Mouse (Mus musculus) layer of hippocampus, adult 18-20 months (tissue): ENCODE data around the gene Hcls1. TPM values are rescaled to one million over a fixed set of nuclear protein-coding genes. Genes with fewer than 3 reads are reported as not detected.

Experiments used
- DNase-seq, 2 experiments: peaks; one replicate each; pipeline ENCODE4 v3.0.0; 2022; ENCODE audit warnings: low spot score in 2 of 2
- total RNA-seq, 2 experiments: library from RNA; stranded (reverse); gene quantifications; 2 replicates each; pipeline ENCODE4 v1.2.3; 2021

The Hcls1 gene
- total RNA-seq, 2 experiments from 2014 or later = 3.4 to 4.9 TPM

DNA sequence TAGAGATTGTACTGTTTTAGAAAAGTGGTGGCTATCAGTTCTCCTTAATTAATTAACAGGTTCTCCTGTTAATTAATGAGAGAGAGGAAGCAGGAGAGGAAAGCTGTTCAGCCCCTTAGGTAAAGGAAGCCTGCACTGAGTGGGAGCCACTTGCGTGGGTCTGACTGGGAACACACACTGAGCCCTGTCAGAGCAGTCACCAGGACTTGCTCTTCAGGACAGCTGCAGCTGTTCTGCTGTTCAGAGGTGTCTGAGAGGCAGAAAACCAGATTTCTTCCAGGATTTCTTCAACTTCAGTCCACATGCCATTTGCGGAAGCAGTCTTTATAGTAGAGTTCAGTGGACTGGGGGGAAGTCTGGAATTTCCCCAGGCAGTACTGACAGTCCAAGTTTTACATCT lies 52.6 kb downstream of the Hcls1 start:
- no peak for DNase-seq

DNA sequence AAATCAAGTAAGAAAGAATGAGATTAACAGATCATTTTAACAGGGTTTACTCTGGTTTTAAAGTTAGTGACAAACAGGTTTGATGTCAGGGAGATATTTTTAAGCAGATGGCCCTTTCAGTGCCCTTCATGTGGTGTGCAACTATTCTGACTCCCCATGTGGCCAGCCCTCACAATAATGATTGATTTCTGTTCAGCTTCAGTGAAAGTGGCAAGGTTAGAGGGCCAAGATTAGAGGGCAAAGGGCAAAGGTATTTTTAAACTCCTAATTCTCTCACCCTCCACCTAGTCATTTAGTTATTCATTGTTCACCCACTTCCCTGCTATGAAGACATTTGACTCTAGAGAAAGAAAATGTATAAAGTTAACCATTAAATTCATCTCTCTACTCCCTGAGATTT lies 53.3 kb downstream of the Hcls1 start:
- no peak for DNase-seq

DNA sequence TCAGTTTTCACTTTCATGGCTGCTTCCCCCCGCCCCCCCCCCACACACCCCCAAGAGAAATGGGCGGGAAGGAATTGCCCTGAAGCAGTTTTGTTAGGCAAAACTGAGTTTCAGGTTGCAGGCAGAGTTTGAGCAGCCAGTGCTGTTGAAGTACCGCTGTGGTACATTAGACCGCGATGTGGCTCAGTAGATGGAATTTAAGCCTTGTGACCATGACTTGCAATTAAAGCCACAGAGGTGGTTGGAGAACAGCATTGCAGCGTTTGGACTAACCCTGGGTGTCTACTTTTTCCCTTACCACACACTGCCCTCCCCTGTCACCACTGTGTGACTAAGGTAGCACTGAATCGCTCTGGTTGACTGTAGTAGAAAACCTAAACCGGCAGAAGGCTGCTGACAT lies 54.7 kb downstream of the Hcls1 start:
- DNase-seq = no peak

DNA sequence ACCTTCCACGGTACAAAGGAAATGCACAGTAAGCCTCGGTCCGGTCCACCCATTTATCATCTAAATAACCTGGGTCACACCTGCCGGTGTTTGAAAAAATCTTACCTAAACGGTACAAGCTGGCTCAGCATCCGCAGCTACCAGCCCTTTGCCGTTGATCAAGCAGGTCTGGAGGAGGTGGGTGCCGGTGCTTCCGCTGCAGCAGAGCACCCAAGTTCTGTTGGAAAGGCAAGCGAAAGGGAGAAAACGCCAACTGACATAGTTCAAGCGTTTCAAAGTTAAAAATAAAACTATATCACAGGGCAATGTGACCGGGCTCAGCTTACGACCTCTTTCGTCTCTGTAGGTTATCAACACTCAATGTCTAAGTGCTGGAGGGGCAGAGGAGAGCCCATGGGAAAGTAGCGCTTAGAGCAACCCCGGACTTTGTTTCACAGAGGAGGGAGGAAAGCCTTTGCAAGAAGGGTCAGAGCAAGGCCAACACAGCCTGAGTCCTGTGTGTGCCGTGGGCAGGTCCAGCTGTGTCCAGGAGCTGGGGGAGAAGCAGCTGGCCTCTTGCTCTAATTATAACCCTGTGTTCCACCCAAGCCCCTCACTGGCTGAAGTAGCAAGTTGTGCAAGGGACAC lies 55.3 kb downstream of the Hcls1 start, which contains the start of gene Fbxo40:
Gene Fbxo40 (minus strand): TSS at position 469 of the 627 bp plus-strand sequence.
- no peak for DNase-seq

DNA sequence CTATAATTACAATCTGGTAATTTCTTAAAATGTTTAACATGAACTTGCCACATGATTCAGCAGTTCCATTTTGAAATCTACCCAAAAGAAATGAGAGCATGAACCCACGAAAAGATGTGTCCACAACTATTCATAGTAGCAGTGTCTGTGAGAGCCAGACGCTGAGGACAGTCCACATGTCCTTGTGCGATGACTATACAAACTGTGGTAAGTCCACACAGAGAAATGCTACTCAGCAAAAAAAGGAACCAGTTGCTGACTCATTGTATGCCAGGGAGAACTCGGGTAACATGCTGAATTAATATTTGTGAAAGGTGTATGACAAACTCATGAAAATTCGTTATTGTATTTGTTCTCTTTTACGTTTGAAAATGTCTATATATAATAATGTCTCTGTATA lies 62.9 kb downstream of the Hcls1 start:
- DNase-seq = no peak

DNA sequence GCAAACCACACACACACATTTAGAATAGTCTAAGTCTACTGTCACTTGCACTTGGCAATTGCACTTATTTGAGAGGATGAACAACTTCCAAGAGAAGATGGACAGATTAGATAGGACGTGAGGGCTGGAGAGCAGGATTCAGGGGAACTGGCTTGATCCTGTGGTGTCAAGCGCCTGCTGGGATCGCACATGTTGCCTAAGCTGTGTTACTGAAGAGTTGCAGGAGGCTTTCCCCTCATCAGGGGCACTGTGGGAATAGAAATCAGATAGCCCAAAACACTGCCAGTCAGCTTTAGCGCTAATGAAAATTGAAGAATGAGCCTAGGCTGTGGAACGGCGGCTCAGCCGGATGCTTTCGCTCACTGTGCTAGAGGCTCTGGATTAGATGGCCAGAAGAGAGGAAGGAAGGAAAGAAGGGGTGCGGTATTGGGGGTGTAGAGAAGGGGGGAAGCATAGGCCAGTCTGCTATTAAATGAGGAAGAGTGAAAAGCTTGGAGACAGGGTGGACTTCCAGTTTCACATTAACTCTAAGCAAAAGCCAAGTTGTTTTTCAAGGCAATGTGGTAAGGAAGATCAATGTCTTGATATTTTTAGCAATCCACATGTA lies 64.7 kb downstream of the Hcls1 start:
- no peak for DNase-seq

DNA sequence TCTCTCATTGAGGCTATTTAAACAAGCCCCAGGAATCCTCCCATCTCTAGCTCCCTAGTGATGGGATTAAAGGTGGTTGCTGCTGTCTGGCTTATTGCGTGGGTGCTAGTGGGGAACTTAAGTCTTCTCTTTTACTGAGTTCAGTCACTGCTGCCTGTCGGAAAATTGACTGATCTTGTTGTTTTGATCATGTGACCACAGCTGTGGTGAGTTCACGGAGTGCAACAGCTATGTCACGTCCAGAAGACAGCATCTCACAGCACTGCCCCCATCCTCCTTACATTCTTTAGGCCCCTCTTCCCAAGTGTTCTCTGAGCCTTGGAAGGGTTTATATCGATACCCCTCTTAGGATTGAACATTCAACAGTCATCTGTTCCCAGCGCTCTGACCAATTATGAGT lies 74.5 kb downstream of the Hcls1 start:
- DNase-seq = no peak

DNA sequence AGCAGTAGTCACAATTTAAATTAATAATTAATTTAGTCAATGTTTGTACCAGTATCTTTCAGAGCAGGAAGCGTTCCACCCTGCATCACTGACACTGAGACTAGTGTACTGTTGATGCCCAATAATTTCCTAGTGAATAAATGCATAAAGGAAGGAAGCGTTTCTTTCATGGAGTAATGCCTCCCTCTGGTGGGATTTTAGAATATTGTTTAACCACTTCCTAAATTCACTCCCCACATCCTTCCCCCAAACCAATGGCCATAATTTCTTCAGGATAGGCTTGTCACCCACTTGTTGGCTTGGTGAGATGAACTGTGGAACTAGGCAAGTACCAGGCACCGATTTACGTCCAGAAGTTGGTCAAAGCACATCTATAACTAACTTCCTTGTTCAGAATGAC lies 75.6 kb downstream of the Hcls1 start:
- DNase-seq = peak in 1 of 2 experiments; percentile 63

DNA sequence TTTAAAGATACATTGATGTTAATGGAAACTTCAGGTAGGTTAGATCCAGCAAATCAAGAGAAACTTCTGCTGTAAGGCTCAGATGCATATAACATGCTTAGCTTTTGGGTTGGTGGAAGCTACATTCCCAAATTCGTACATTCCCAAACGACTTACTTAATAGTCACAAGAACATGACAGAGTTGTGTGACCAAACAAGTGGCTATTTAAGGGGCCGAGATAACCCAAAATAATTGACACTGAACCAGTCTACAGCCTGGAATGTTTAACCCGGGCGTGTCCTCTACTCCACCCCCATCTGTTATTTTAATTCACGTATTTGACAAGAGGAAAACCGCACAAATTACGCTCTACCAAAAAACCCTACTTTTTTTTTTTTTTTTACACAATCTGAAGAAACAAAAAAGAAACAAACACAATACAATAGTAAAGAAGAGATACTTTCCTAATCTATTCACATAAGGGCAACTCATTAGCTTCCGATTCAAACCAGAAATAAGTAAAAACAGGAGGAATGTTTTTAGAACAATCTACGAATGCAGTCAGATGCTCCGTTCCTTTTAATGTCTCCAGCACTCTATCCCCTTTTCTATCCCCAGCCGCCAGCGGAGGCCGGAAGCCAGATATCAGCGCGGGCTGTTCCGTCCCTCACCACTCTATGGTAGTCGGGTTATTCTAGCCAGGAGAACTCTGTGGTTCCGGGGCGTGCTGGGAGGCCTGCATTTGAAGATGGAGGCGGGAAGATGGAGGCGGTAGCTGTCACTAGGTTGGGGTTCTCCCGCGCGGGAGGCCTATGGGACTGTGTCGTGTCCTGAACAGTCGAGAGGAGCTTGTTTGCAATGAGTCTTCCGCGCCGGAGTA lies 76.5 kb downstream of the Hcls1 start, which contains the start of gene Polq:
Gene Polq (plus strand): TSS at position 726 of the 861 bp plus-strand sequence.
- peak; percentile 86 to 94 for DNase-seq

DNA sequence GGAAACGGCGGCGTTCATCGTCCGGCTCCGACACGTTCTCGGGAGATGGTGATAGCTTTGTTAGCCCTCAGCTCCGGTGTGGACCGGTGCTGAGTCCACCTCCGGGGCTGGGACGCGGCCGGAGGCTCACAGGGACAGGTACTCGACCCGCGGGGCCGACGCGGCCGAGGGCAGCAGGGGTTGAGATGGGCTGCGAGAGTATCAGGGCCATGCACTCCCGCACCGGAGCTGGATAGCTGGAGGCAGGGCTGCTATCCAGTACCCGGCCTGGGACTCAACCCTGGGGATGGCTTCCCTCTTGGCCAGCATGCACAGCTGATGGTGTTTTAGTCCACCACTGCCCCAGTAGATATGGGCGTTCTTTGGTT lies 77.1 kb downstream of the Hcls1 start:
- DNase-seq = no peak

DNA sequence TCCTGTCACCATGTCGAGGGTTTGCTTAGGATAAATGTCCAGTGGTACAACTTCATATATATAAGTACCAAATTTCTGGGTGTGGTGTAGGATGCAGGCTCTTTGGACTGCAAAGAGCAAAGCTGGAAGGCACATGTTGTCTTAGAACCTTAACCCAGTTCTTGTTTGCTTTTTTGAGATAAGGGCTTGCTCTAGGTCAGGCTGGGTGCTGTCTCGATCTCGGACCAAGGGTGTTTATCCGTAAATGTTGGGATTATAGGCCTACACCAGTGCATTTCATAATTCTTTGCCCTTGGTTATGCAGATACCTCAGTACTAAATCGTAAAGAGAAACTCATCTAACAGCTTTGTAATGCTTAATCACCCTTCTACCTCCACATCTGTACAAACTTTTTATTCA lies 77.6 kb downstream of the Hcls1 start:
- DNase-seq = no peak

Other genes starting within 250 kb of the Hcls1 start
- under 1 TPM; 0.10 to 0.15 TPM for gene Ildr1, start 241.0 kb upstream of the Hcls1 start, total RNA-seq
- gene Slc15a2, start 150.0 kb upstream of the Hcls1 start, total RNA-seq = 10 to 100 TPM; 40.5 to 41.9 TPM
- gene Iqcb1, start 106.6 kb upstream of the Hcls1 start, total RNA-seq = 10 to 100 TPM; 40.4 to 42.7 TPM
- gene Eaf2, start 60.0 kb upstream of the Hcls1 start, total RNA-seq = 1 to 10 TPM; 2.0 TPM
- 10 to 100 TPM; 80.2 to 80.4 TPM for gene Golgb1, start 59.8 kb upstream of the Hcls1 start, total RNA-seq
- gene Fbxo40, start 55.5 kb downstream of the Hcls1 start, total RNA-seq = under 1 TPM in 1 of 2 experiments, not detected in 1; 0.08 TPM
- under 1 TPM; 0.79 to 0.86 TPM for gene Polq, start 76.8 kb downstream of the Hcls1 start, total RNA-seq